Mouse (Mus musculus) neural tube, embryonic 14.5 days (tissue): ENCODE measurements around the gene Atp6v1e1. TPM values are rescaled to one million over a fixed set of nuclear protein-coding genes. Genes with fewer than 3 reads are reported as not detected.
A peak's percentile ranks its signal among the peaks of the same experiment; 100 is the strongest.
"Not testable (repeated sequence)": the region's sequence is repeated elsewhere in the genome, so short reads cannot be mapped to it uniquely, and the experiment has no call there.

Source experiments
- ATAC-seq: fragments of 200-750 bp; cut with Nextera tagmentation; 2 replicates; pipeline ENCODE4 v1.8.0; 2017; ENCODE audit warnings: low read depth, mild to moderate bottlenecking, moderate TSS enrichment, moderate library complexity
- H3K27ac ChIP-seq: fragments of 300-500 bp; sonication (generic); 2 replicates; pipeline ENCODE4 v1.5.1; 2014; ENCODE audit warnings: low read depth, mild to moderate bottlenecking, control low read depth, low read length, moderate library complexity, mixed read lengths
- H3K27me3 ChIP-seq: fragments of 300-500 bp; sonication (generic); 2 replicates; pipeline ENCODE4 v1.6.1; 2014; ENCODE audit warnings: low read length; ENCODE audit not compliant: control insufficient read depth, insufficient read depth
- H3K36me3 ChIP-seq: fragments of 300-500 bp; sonication (generic); 2 replicates; pipeline ENCODE4 v1.6.1; 2014; ENCODE audit warnings: low read length, mixed read lengths; ENCODE audit not compliant: control insufficient read depth, insufficient read depth
- H3K4me1 ChIP-seq: fragments of 300-500 bp; sonication (generic); 2 replicates; pipeline ENCODE4 v1.6.1; 2014; ENCODE audit warnings: low read length; ENCODE audit not compliant: control insufficient read depth, insufficient read depth
- H3K4me2 ChIP-seq: fragments of 300-500 bp; sonication (generic); 2 replicates; pipeline ENCODE4 v1.6.1; 2014; ENCODE audit warnings: mild to moderate bottlenecking, low read depth, low read length, control low read depth
- H3K4me3 ChIP-seq: fragments of 300-500 bp; sonication (generic); 2 replicates; pipeline ENCODE4 v1.5.1; 2014; ENCODE audit warnings: low read depth, low read length, control low read depth, mixed read lengths
- H3K9ac ChIP-seq: fragments of 300-500 bp; sonication (generic); replicated peaks from 2 replicates; pipeline ENCODE4 v1.6.1; 2014; ENCODE audit warnings: low read depth, mild to moderate bottlenecking, control low read depth, low read length, mixed read lengths
- H3K9me3 ChIP-seq: fragments of 300-500 bp; sonication (generic); 2 replicates; pipeline ENCODE4 v1.6.1; 2016; ENCODE audit warnings: low read length; ENCODE audit not compliant: control insufficient read depth
- WGBS: fragments of 180-500 bp; shearing (Covaris S2); extraction: QIAGEN DNeasy Blood & Tissue Kit; methylation state at CpG from one replicate; pipeline ENCODE4 v1.1.7; 2014; 5-methylcytosine and 5-hydroxymethylcytosine counted together
- polyA plus RNA-seq: library from polyadenylated mRNA; unstranded; fragments of >200 nt; fragmentation: Nextera tagmentation; extraction: Ambion mirVana; gene quantifications from 2 replicates; pipeline ENCODE4 v1.2.1, GENCODE M21; 2014

The Atp6v1e1 gene
- polyA plus RNA-seq, 1 experiment from 2014 or later = 335 TPM

- H3K4me1 ChIP-seq = peaks cover 6% of the 10 kb centered on the region; the same call in 1 of the 2 replicates
- H3K27me3 ChIP-seq = no peaks in the 10 kb centered on the region
- peak overlapping the region; percentile 76 for H3K4me2 ChIP-seq
- ATAC-seq = peak; percentile 59
- peaks cover 5% of the 10 kb centered on the region; the same call in 1 of the 2 replicates for H3K36me3 ChIP-seq
- H3K4me3 ChIP-seq = peak overlapping the region; percentile 92
- no peak overlapping the region for H3K9ac ChIP-seq
- 0 out of 2 replicates have a peak overlapping the region, but pooled peaks have one; percentile 2 for H3K27ac ChIP-seq
- WGBS = 70% methylated on average over 10 of the region's 10 CpGs
- H3K9me3 ChIP-seq = no peaks in the 10 kb centered on the region
Observed at GRCm38 (mm10) chr6:120822937-120823614, 483 bp upstream of the Atp6v1e1 start.

GRCm38 (mm10) chr6:120821715-120822114 lies 878 bp downstream of the Atp6v1e1 start:
- Histone ChIP-seq H3K4me1 (peaks cover 6% of the 10 kb centered on the region; the same call in 1 of the 2 replicates), H3K9me3 (no peaks in the 10 kb centered on the region), H3K4me3 (peak overlapping the region; percentile 92), H3K36me3 (peaks cover 11% of the 10 kb centered on the region), H3K9ac (peak overlapping the region; percentile 83; the same call in 1 of the 2 replicates), H3K27me3 (no peaks in the 10 kb centered on the region), H3K27ac (no peak overlapping the region; the same call in 1 of the 2 replicates), H3K4me2 (peak overlapping the region; percentile 76)
- no peak for ATAC-seq
- 56% methylated on average over 5 of the region's 5 CpGs for WGBS

- Histone ChIP-seq H3K4me1 (peaks cover 6% of the 10 kb centered on the region; the same call in 1 of the 2 replicates), H3K27ac (no peak overlapping the region), H3K9me3 (no peaks in the 10 kb centered on the region), H3K27me3 (no peaks in the 10 kb centered on the region), H3K4me2 (peak overlapping the region; percentile 76; the same call in 1 of the 2 replicates), H3K9ac (no peak overlapping the region), H3K36me3 (peaks cover 11% of the 10 kb centered on the region), H3K4me3 (no peak overlapping the region)
- ATAC-seq = no peak
- WGBS = 89% methylated on average over 1 of the region's 1 CpGs
Observed at GRCm38 (mm10) chr6:120820941-120821340, 1.7 kb downstream of the Atp6v1e1 start.

GRCm38 (mm10) chr6:120820144-120820543 lies 2.4 kb downstream of the Atp6v1e1 start:
- Histone ChIP-seq H3K4me1 (peaks cover 6% of the 10 kb centered on the region; the same call in 1 of the 2 replicates), H3K4me3 (no peak overlapping the region), H3K9ac (no peak overlapping the region), H3K27me3 (no peaks in the 10 kb centered on the region), H3K36me3 (peaks cover 11% of the 10 kb centered on the region), H3K4me2 (peak overlapping the region; percentile 4; the same call in 1 of the 2 replicates), H3K27ac (no peak overlapping the region), H3K9me3 (no peaks in the 10 kb centered on the region)
- WGBS = 94% methylated on average over 5 of the region's 5 CpGs
- ATAC-seq = no peak

GRCm38 (mm10) chr6:120819294-120819693 lies 3.3 kb downstream of the Atp6v1e1 start:
- no peaks in the 10 kb centered on the region for H3K27me3 ChIP-seq
- H3K9me3 ChIP-seq = no peaks in the 10 kb centered on the region
- no peak overlapping the region for H3K4me3 ChIP-seq
- H3K4me2 ChIP-seq = no peak overlapping the region
- ATAC-seq = no peak
- peaks cover 6% of the 10 kb centered on the region; the same call in 1 of the 2 replicates for H3K4me1 ChIP-seq
- H3K36me3 ChIP-seq = peaks cover 11% of the 10 kb centered on the region
- H3K9ac ChIP-seq = no peak overlapping the region
- 98% methylated on average over 2 of the region's 2 CpGs for WGBS
- no peak overlapping the region for H3K27ac ChIP-seq

GRCm38 (mm10) chr6:120811999-120812398 lies 10.6 kb downstream of the Atp6v1e1 start:
- not testable (repeated sequence) for H3K9ac ChIP-seq, H3K27me3 ChIP-seq, H3K4me1 ChIP-seq, H3K27ac ChIP-seq, H3K4me2 ChIP-seq, H3K9me3 ChIP-seq, H3K4me3 ChIP-seq, ATAC-seq
- peaks cover 24% of the 10 kb centered on the region for H3K36me3 ChIP-seq
- over 99% methylated on average over 6 of the region's 10 CpGs for WGBS

- Histone ChIP-seq H3K4me1 (no peaks in the 10 kb centered on the region), H3K27ac (no peak overlapping the region), H3K9me3 (no peaks in the 10 kb centered on the region), H3K4me3 (no peak overlapping the region), H3K27me3 (no peaks in the 10 kb centered on the region), H3K36me3 (peaks cover 57% of the 10 kb centered on the region), H3K9ac (no peak overlapping the region), H3K4me2 (no peak overlapping the region)
- WGBS = 95% methylated on average over 4 of the region's 4 CpGs
- ATAC-seq = no peak
Observed at GRCm38 (mm10) chr6:120807738-120808081, 14.9 kb downstream of the Atp6v1e1 start.

- no peaks in the 10 kb centered on the region for H3K9me3 ChIP-seq
- H3K4me1 ChIP-seq = no peaks in the 10 kb centered on the region
- no peak overlapping the region for H3K4me3 ChIP-seq
- H3K36me3 ChIP-seq = peaks cover 62% of the 10 kb centered on the region
- no peak overlapping the region for H3K27ac ChIP-seq
- no peak overlapping the region for H3K9ac ChIP-seq
- no peak overlapping the region for H3K4me2 ChIP-seq
- H3K27me3 ChIP-seq = no peaks in the 10 kb centered on the region
- ATAC-seq = no peak
- WGBS = 85% methylated on average over 5 of the region's 5 CpGs
Observed at GRCm38 (mm10) chr6:120806999-120807737, 15.4 kb downstream of the Atp6v1e1 start.

- Histone ChIP-seq H3K27me3 (no peaks in the 10 kb centered on the region), H3K4me2 (no peak overlapping the region), H3K36me3 (peaks cover 80% of the 10 kb centered on the region), H3K9ac (no peak overlapping the region), H3K4me1 (no peaks in the 10 kb centered on the region), H3K27ac (no peak overlapping the region), H3K9me3 (no peaks in the 10 kb centered on the region), H3K4me3 (no peak overlapping the region)
- ATAC-seq = no peak
- WGBS = 90% methylated on average over 4 of the region's 4 CpGs
Observed at GRCm38 (mm10) chr6:120799581-120800041, 23.0 kb downstream of the Atp6v1e1 start.
